Mouse (Mus musculus): ENCODE measurements around the gene Paics. TPM values are rescaled to one million over a fixed set of nuclear protein-coding genes. Genes with fewer than 3 reads are reported as not detected.
"Not testable (repeated sequence)": the region's sequence is repeated elsewhere in the genome, so short reads cannot be mapped to it uniquely, and the experiment has no call there.

The Paics gene
- 220 and 224 TPM in 2 replicates for polyA plus RNA-seq (2015; fragmentation: Nextera tagmentation; extraction: Ambion mirVana)

GRCm38 (mm10) chr5:76951106-76952027, at the start of gene Paics, which contains the start of gene Ppat:
Gene Paics, plus strand, starts transcription at chr5:76951307.
Gene Ppat, minus strand, starts transcription at chr5:76951578.
- ATAC-seq (replicated peaks): peak; percentile 97
- H3K27ac ChIP-seq (replicated peaks): peak within 1 kb of the TSS; percentile 89
- H3K9ac ChIP-seq (replicated peaks): peak within 1 kb of the TSS; percentile 64
- no peaks in the 10 kb centered on the region for H3K9me3 ChIP-seq
- no peaks in the 10 kb centered on the region for H3K27me3 ChIP-seq
- peak within 1 kb of the TSS; percentile 67 for H3K4me3 ChIP-seq
- peak within 1 kb of the TSS; percentile 81 for H3K4me2 ChIP-seq (replicated peaks)
- under 1% methylated on average over 81 of the region's 81 CpGs for WGBS
- H3K36me3 ChIP-seq: 0 out of 2 replicates have a peak, but pooled peaks cover under 1% of the 10 kb centered on the region
- peaks cover 34% of the 10 kb centered on the region for H3K4me1 ChIP-seq

GRCm38 (mm10) chr5:76902131-76902530, 49.0 kb upstream of the Paics start:
- Histone ChIP-seq H3K9me3 (no peaks in the 10 kb centered on the region), H3K36me3 (no peaks in the 10 kb centered on the region), H3K27ac (replicated peaks) (no peak overlapping the region), H3K27me3 (no peaks in the 10 kb centered on the region), H3K4me1 (peaks cover 10% of the 10 kb centered on the region), H3K4me2 (replicated peaks) (no peak overlapping the region), H3K9ac (replicated peaks) (no peak overlapping the region), H3K4me3 (no peak overlapping the region)
- 79% methylated on average over 4 of the region's 4 CpGs for WGBS
- ATAC-seq (replicated peaks): no peak

GRCm38 (mm10) chr5:76904713-76905404, 46.2 kb upstream of the Paics start:
- Histone ChIP-seq H3K27me3 (no peaks in the 10 kb centered on the region), H3K4me3 (peak overlapping the region; percentile 75), H3K4me1 (peaks cover 10% of the 10 kb centered on the region), H3K4me2 (replicated peaks) (peak overlapping the region; percentile 68), H3K9me3 (no peaks in the 10 kb centered on the region), H3K27ac (replicated peaks) (peak overlapping the region; percentile 88), H3K36me3 (no peaks in the 10 kb centered on the region), H3K9ac (replicated peaks) (peak overlapping the region; percentile 88)
- WGBS: 1% methylated on average over 19 of the region's 19 CpGs
- peak; percentile 66 for ATAC-seq (replicated peaks)

- Histone ChIP-seq H3K9ac (replicated peaks) (peak within 1 kb of the TSS; percentile 88), H3K4me2 (replicated peaks) (peak within 1 kb of the TSS; percentile 68), H3K4me1 (peaks cover 10% of the 10 kb centered on the region), H3K27me3 (no peaks in the 10 kb centered on the region), H3K36me3 (no peaks in the 10 kb centered on the region), H3K9me3 (no peaks in the 10 kb centered on the region), H3K4me3 (peak within 1 kb of the TSS; percentile 75), H3K27ac (replicated peaks) (peak within 1 kb of the TSS; percentile 88)
- ATAC-seq (replicated peaks): peak; percentile 99
- WGBS: under 1% methylated on average over 47 of the region's 47 CpGs
Observed at GRCm38 (mm10) chr5:76905405-76906154, 45.5 kb upstream of the Paics start, which contains the start of gene Aasdh. Gene Aasdh, minus strand, starts transcription at chr5:76905514.

GRCm38 (mm10) chr5:76906155-76906499, 45.0 kb upstream of the Paics start:
- H3K27me3 ChIP-seq: no peaks in the 10 kb centered on the region
- no peaks in the 10 kb centered on the region for H3K36me3 ChIP-seq
- peak overlapping the region; percentile 88 for H3K27ac ChIP-seq (replicated peaks)
- H3K9ac ChIP-seq (replicated peaks): peak overlapping the region; percentile 88
- peak overlapping the region; percentile 75 for H3K4me3 ChIP-seq
- no peaks in the 10 kb centered on the region for H3K9me3 ChIP-seq
- H3K4me1 ChIP-seq: peaks cover 10% of the 10 kb centered on the region
- H3K4me2 ChIP-seq (replicated peaks): peak overlapping the region; percentile 68
- no peak for ATAC-seq (replicated peaks)
- WGBS: 34% methylated on average over 3 of the region's 3 CpGs

- Histone ChIP-seq H3K9ac (replicated peaks) (no peak overlapping the region), H3K4me1 (peaks cover 5% of the 10 kb centered on the region), H3K27ac (replicated peaks) (no peak overlapping the region), H3K27me3 (no peaks in the 10 kb centered on the region), H3K4me3 (no peak overlapping the region), H3K36me3 (no peaks in the 10 kb centered on the region), H3K4me2 (replicated peaks) (no peak overlapping the region), H3K9me3 (no peaks in the 10 kb centered on the region)
- no peak for ATAC-seq (replicated peaks)
- WGBS: 78% methylated on average over 3 of the region's 3 CpGs
Observed at GRCm38 (mm10) chr5:76910807-76911206, 40.3 kb upstream of the Paics start.

GRCm38 (mm10) chr5:76912522-76912921, 38.6 kb upstream of the Paics start:
- not testable (repeated sequence) for H3K9me3 ChIP-seq; H3K4me2 ChIP-seq (replicated peaks); H3K27me3 ChIP-seq; H3K36me3 ChIP-seq; H3K4me1 ChIP-seq; H3K4me3 ChIP-seq; ATAC-seq (replicated peaks); H3K9ac ChIP-seq (replicated peaks); H3K27ac ChIP-seq (replicated peaks)
- WGBS: 98% methylated on average over 5 of the region's 5 CpGs

GRCm38 (mm10) chr5:76922833-76923232, 28.3 kb upstream of the Paics start:
- Histone ChIP-seq H3K27ac (replicated peaks) (no peak overlapping the region), H3K9me3 (no peaks in the 10 kb centered on the region), H3K9ac (replicated peaks) (no peak overlapping the region), H3K27me3 (no peaks in the 10 kb centered on the region), H3K4me3 (no peak overlapping the region), H3K36me3 (peaks cover 37% of the 10 kb centered on the region), H3K4me2 (replicated peaks) (no peak overlapping the region), H3K4me1 (no peaks in the 10 kb centered on the region)
- ATAC-seq (replicated peaks): no peak
- 89% methylated on average over 4 of the region's 4 CpGs for WGBS

GRCm38 (mm10) chr5:76923428-76923827, 27.7 kb upstream of the Paics start:
- Histone ChIP-seq H3K9me3 (no peaks in the 10 kb centered on the region), H3K27me3 (no peaks in the 10 kb centered on the region), H3K9ac (replicated peaks) (no peak overlapping the region), H3K4me1 (no peaks in the 10 kb centered on the region), H3K27ac (replicated peaks) (no peak overlapping the region), H3K4me3 (no peak overlapping the region), H3K4me2 (replicated peaks) (no peak overlapping the region), H3K36me3 (peaks cover 32% of the 10 kb centered on the region)
- WGBS: 80% methylated on average over 13 of the region's 13 CpGs
- ATAC-seq (replicated peaks): no peak

- ATAC-seq (replicated peaks): no peak
- no peak overlapping the region for H3K9ac ChIP-seq (replicated peaks)
- WGBS: 52% methylated on average over 1 of the region's 1 CpGs
- H3K4me1 ChIP-seq: no peaks in the 10 kb centered on the region
- peaks cover 32% of the 10 kb centered on the region for H3K36me3 ChIP-seq
- no peak overlapping the region for H3K27ac ChIP-seq (replicated peaks)
- H3K9me3 ChIP-seq: no peaks in the 10 kb centered on the region
- H3K27me3 ChIP-seq: no peaks in the 10 kb centered on the region
- no peak overlapping the region for H3K4me2 ChIP-seq (replicated peaks)
- no peak overlapping the region for H3K4me3 ChIP-seq
Observed at GRCm38 (mm10) chr5:76924296-76924695, 26.8 kb upstream of the Paics start.

- Histone ChIP-seq H3K9me3 (no peaks in the 10 kb centered on the region), H3K9ac (replicated peaks) (no peak overlapping the region), H3K4me2 (replicated peaks) (no peak overlapping the region), H3K27ac (replicated peaks) (no peak overlapping the region), H3K4me1 (no peaks in the 10 kb centered on the region), H3K4me3 (no peak overlapping the region), H3K27me3 (no peaks in the 10 kb centered on the region), H3K36me3 (peaks cover 20% of the 10 kb centered on the region)
- 90% methylated on average over 16 of the region's 16 CpGs for WGBS
- no peak for ATAC-seq (replicated peaks)
Observed at GRCm38 (mm10) chr5:76928124-76928832, 22.8 kb upstream of the Paics start.

All from forebrain, embryonic 15.5 days (tissue).